Mouse (Mus musculus) spleen, postnatal 0 days (tissue): ENCODE measurements around the gene Zim1. TPM values are rescaled to one million over a fixed set of nuclear protein-coding genes. Genes with fewer than 3 reads are reported as not detected.

Experiments used
- polyA plus RNA-seq: library from polyadenylated mRNA; unstranded; fragments of >200 nt; fragmentation: Nextera tagmentation; extraction: Ambion mirVana; gene quantifications from 2 replicates; pipeline ENCODE4 v1.2.1, GENCODE M21; 2015

Zim1 gene
- polyA plus RNA-seq, result 1.1 and 1.2 TPM in 2 replicates

GRCm38 (mm10) chr7:6696241-6697045 lies at the start of gene Zim1:
TSS of gene Zim1 (minus strand) at chr7:6696450.

GRCm38 (mm10) chr7:6730241-6730640 lies 34.0 kb upstream of the Zim1 start, which contains the start of the genes Peg3 and Usp29:
TSS of gene Peg3 (minus strand) at chr7:6730431.
TSS of gene Usp29 (plus strand) at chr7:6730578.

Other genes starting within 250 kb of the Zim1 start
- gene Olfr1336, start 240.3 kb downstream of the Zim1 start, polyA plus RNA-seq, result not detected in 2 replicates
- gene Olfr1346, start 229.3 kb downstream of the Zim1 start, polyA plus RNA-seq, result not detected in 2 replicates
- gene Olfr5, start 209.5 kb downstream of the Zim1 start, polyA plus RNA-seq, result not detected in 2 replicates
- gene Olfr1347, start 196.7 kb downstream of the Zim1 start, polyA plus RNA-seq, result not detected in 2 replicates
- gene Olfr1348, start 187.7 kb downstream of the Zim1 start, polyA plus RNA-seq, result not detected in 2 replicates
- gene Olfr1349, start 173.5 kb downstream of the Zim1 start, polyA plus RNA-seq, result not detected in 2 replicates
- not detected in 2 replicates for gene Olfr1350, start 131.6 kb downstream of the Zim1 start, polyA plus RNA-seq
- gene Peg3, start 34.0 kb upstream of the Zim1 start, polyA plus RNA-seq, result 18.2 and 25.5 TPM in 2 replicates
- 0.24 and 0.30 TPM in 2 replicates for gene Usp29, start 34.1 kb upstream of the Zim1 start, polyA plus RNA-seq